Mouse (Mus musculus) left cerebral cortex, adult 11 months (tissue): ENCODE measurements at regions not wholly inside any gene's neighbourhood (a gene's known extent, or its start where the extent isn't known, plus 50 kb on each side); places are given as distances from the start of the nearest gene placed in this dataset.

Experiments used
- DNase-seq: peaks from one replicate; pipeline ENCODE4 v3.0.0; 2022; ENCODE audit warnings: low spot score

- no peak for DNase-seq
Observed at GRCm38 (mm10) chr10:25857954-25858616, 220.0 kb upstream of the Gm9767 start.

GRCm38 (mm10) chr10:25844348-25844747 lies 233.7 kb upstream of the Gm9767 start:
- DNase-seq = no peak

GRCm38 (mm10) chr10:25829275-25829674 lies 248.8 kb upstream of the Gm9767 start:
- DNase-seq = no peak

GRCm38 (mm10) chr10:25804223-25804622 lies 268.2 kb upstream of the Smlr1 start:
- no peak for DNase-seq

- DNase-seq = no peak
Observed at GRCm38 (mm10) chr10:25801499-25801898, 265.4 kb upstream of the Smlr1 start.

- no peak for DNase-seq
Observed at GRCm38 (mm10) chr10:25798881-25799280, 262.8 kb upstream of the Smlr1 start.

GRCm38 (mm10) chr10:25790363-25790821 lies 254.3 kb upstream of the Smlr1 start:
- no peak for DNase-seq

GRCm38 (mm10) chr10:25788660-25789059 lies 252.6 kb upstream of the Smlr1 start:
- no peak for DNase-seq

- DNase-seq = no peak
Observed at GRCm38 (mm10) chr10:25788004-25788403, 251.9 kb upstream of the Smlr1 start.

GRCm38 (mm10) chr10:25783861-25784260 lies 247.8 kb upstream of the Smlr1 start:
- DNase-seq = no peak

- no peak for DNase-seq
Observed at GRCm38 (mm10) chr10:25779476-25779875, 243.4 kb upstream of the Smlr1 start.

GRCm38 (mm10) chr10:25777717-25778116 lies 241.7 kb upstream of the Smlr1 start:
- DNase-seq = no peak

GRCm38 (mm10) chr10:25776697-25777096 lies 240.6 kb upstream of the Smlr1 start:
- no peak for DNase-seq

- no peak for DNase-seq
Observed at GRCm38 (mm10) chr10:25770051-25770450, 234.0 kb upstream of the Smlr1 start.

- DNase-seq = no peak
Observed at GRCm38 (mm10) chr10:25768456-25768855, 232.4 kb upstream of the Smlr1 start.

- DNase-seq = no peak
Observed at GRCm38 (mm10) chr10:25754300-25754699, 218.2 kb upstream of the Smlr1 start.

- DNase-seq = peak; percentile 22
Observed at GRCm38 (mm10) chr10:25742678-25743077, 206.6 kb upstream of the Smlr1 start.

GRCm38 (mm10) chr10:25740956-25741355 lies 204.9 kb upstream of the Smlr1 start:
- no peak for DNase-seq

GRCm38 (mm10) chr10:25730470-25730869 lies 194.4 kb upstream of the Smlr1 start:
- no peak for DNase-seq

- no peak for DNase-seq
Observed at GRCm38 (mm10) chr10:25723966-25724365, 187.9 kb upstream of the Smlr1 start.

- DNase-seq = no peak
Observed at GRCm38 (mm10) chr10:25715747-25716146, 179.7 kb upstream of the Smlr1 start.

GRCm38 (mm10) chr10:25714636-25715035 lies 178.6 kb upstream of the Smlr1 start:
- DNase-seq = no peak

GRCm38 (mm10) chr10:25714041-25714440 lies 178.0 kb upstream of the Smlr1 start:
- no peak for DNase-seq

- DNase-seq = no peak
Observed at GRCm38 (mm10) chr10:25707951-25708350, 171.9 kb upstream of the Smlr1 start.
